Mouse (Mus musculus): ENCODE measurements around the gene H2al1c. TPM values are rescaled to one million over a fixed set of nuclear protein-coding genes. Genes with fewer than 3 reads are reported as not detected.
"Not testable (repeated sequence)": the region's sequence is repeated elsewhere in the genome, so short reads cannot be mapped to it uniquely, and the experiment has no call there.

The H2al1c gene
- not detected in 2 replicates for polyA plus RNA-seq (2012; rRNA removed)

DNA sequence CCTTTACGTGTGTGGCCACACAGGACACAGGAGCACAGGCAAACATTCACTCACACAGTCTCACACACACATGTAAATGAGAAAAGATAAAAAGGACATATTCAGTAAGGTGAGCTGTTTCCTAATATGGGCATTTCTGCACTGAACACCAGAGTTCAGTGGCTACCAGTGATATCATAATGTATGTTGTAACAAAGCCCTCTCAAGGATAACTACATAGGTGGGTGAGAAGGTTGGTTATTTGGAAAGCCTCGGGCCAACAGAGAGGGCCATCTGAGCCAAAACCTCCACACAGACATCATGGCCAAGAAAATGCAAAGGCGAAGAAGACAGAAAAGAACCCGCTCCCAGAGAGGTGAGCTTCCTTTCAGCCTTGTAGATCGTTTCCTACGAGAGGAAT is at the start of gene H2al1c:
Gene H2al1c (plus strand): TSS at position 301 of the 400 bp plus-strand sequence.
- not testable (repeated sequence) for DNase-seq; H3K4me3 ChIP-seq (ENCODE audit: insufficient read depth, low read depth, low read length)
- WGBS = 94% methylated on average over 2 of the region's 6 CpGs

DNA sequence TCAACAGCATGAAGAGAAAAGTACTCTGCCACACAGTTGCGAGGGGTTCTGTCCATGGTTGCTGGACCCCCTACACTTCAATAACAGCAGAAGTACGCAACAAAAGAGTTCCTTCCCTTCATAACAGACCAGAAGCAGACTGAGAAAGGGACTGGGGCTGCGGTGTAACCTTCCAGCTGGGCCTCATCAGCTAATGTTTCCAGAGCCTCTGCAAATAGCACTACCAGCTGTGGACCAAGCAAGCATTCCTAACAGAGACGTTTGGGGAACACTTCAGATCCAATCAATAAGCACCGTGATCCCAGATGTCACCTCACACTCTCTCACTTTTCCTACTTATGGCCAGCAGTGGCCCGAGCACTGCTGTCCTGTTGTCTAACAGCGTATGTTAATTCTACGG is 40.5 kb upstream of the H2al1c start:
- no peaks in the 10 kb centered on the region for H3K4me1 ChIP-seq (ENCODE audit: control insufficient read depth, insufficient read depth, low read length)
- DNase-seq = no peak
- no peaks in the 10 kb centered on the region for H3K27me3 ChIP-seq (replicated peaks; ENCODE audit: control insufficient read depth, insufficient read depth, low read length)
- H3K36me3 ChIP-seq (ENCODE audit: control insufficient read depth, insufficient read depth, low read length) = no peaks in the 10 kb centered on the region
- no peak for TF ChIP-seq CTCF (conservative IDR thresholded peaks at IDR 0.05; ENCODE audit: insufficient read depth, insufficient read length, low read depth, low read length)
- no peak overlapping the region for H3K4me3 ChIP-seq (ENCODE audit: insufficient read depth, low read depth, low read length)
- H3K27ac ChIP-seq (ENCODE audit: insufficient read depth, low read depth, low read length) = no peak overlapping the region
- WGBS = 74% methylated on average over 8 of the region's 8 CpGs

More for the DNA sequence above, at the start of gene H2al1c:
- not testable (repeated sequence) for H3K36me3 ChIP-seq (ENCODE audit: control insufficient read depth, insufficient read depth, low read length); H3K27me3 ChIP-seq (replicated peaks; ENCODE audit: control insufficient read depth, insufficient read depth, low read length); H3K4me1 ChIP-seq (ENCODE audit: control insufficient read depth, insufficient read depth, low read length); H3K27ac ChIP-seq (ENCODE audit: insufficient read depth, low read depth, low read length)

- H3K36me3 ChIP-seq (ENCODE audit: control insufficient read depth, insufficient read depth, low read length) = no peaks in the 10 kb centered on the region
- H3K27ac ChIP-seq (ENCODE audit: insufficient read depth, low read depth, low read length) = no peak overlapping the region
- no peak overlapping the region for H3K4me3 ChIP-seq (ENCODE audit: insufficient read depth, low read depth, low read length)
- no peaks in the 10 kb centered on the region for H3K4me1 ChIP-seq (ENCODE audit: control insufficient read depth, insufficient read depth, low read length)
- WGBS = 45% methylated on average over 7 of the region's 7 CpGs
- TF ChIP-seq POLR2A (IDR thresholded peaks at IDR 0.05; ENCODE audit: low read depth, low read length) = no peak
- TF ChIP-seq CTCF (conservative IDR thresholded peaks at IDR 0.05; ENCODE audit: insufficient read depth, insufficient read length, low read depth, low read length) = no peak
- no peaks in the 10 kb centered on the region for H3K27me3 ChIP-seq (replicated peaks; ENCODE audit: control insufficient read depth, insufficient read depth, low read length)
- peak; percentile 43 for DNase-seq
Measured at GRCm38 (mm10) chrX:11267791-11268190, 37.7 kb upstream of the H2al1c start.

DNA sequence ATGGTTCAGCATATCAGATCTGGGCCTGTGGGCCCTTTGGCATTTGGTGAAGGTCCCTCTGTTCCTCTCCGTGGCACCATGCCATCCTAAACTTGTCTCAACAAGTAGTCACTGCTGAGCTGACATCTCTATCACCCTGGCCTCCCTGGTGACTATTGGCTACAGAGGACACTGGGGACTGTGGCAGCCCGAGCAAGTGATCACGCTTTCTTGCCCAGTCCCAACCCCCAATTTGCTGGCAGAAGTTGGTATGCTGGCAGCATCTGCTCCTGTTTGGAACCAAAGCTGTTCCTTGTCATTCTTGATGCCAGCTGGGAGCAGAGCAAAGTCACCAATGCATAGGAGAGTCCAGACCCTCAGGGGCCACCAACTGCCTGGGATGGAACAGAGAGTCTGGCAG is 36.4 kb upstream of the H2al1c start:
- no peak for TF ChIP-seq CTCF (conservative IDR thresholded peaks at IDR 0.05; ENCODE audit: insufficient read depth, insufficient read length, low read depth, low read length)
- no peak for TF ChIP-seq POLR2A (IDR thresholded peaks at IDR 0.05; ENCODE audit: low read depth, low read length)
- Histone ChIP-seq H3K27me3 (replicated peaks; ENCODE audit: control insufficient read depth, insufficient read depth, low read length) (no peaks in the 10 kb centered on the region), H3K4me1 (ENCODE audit: control insufficient read depth, insufficient read depth, low read length) (no peaks in the 10 kb centered on the region), H3K4me3 (ENCODE audit: insufficient read depth, low read depth, low read length) (no peak overlapping the region), H3K27ac (ENCODE audit: insufficient read depth, low read depth, low read length) (no peak overlapping the region), H3K36me3 (ENCODE audit: control insufficient read depth, insufficient read depth, low read length) (no peaks in the 10 kb centered on the region)
- WGBS = 90% methylated on average over 3 of the region's 3 CpGs
- no peak for DNase-seq

DNA sequence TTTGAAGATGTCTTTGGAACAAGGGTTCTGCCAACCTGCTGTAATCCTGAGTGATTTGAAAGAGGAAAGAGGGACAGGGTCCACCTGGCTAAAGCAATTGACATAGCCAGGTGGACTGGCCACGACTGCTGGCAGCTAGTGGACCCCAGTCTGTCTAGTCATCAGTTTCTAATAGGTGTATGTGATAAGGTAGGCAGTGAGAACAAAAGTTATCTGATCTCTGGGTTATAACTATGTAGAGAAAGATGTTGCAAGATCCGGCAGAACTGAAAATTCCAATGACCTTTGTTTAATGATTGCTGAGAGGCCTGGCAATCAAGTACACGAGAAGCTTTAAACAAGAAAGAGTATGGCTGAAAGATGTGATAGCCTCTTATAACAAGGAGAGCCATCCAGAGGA is 32.3 kb upstream of the H2al1c start:
- Histone ChIP-seq H3K27me3 (replicated peaks; ENCODE audit: control insufficient read depth, insufficient read depth, low read length) (no peaks in the 10 kb centered on the region), H3K4me1 (ENCODE audit: control insufficient read depth, insufficient read depth, low read length) (no peaks in the 10 kb centered on the region), H3K27ac (ENCODE audit: insufficient read depth, low read depth, low read length) (no peak overlapping the region), H3K4me3 (ENCODE audit: insufficient read depth, low read depth, low read length) (no peak overlapping the region), H3K36me3 (ENCODE audit: control insufficient read depth, insufficient read depth, low read length) (no peaks in the 10 kb centered on the region)
- TF ChIP-seq POLR2A (IDR thresholded peaks at IDR 0.05; ENCODE audit: low read depth, low read length) = no peak
- no peak for TF ChIP-seq CTCF (conservative IDR thresholded peaks at IDR 0.05; ENCODE audit: insufficient read depth, insufficient read length, low read depth, low read length)
- no peak for DNase-seq
- 49% methylated on average over 3 of the region's 3 CpGs for WGBS

GRCm38 (mm10) chrX:11277083-11277482 is 28.4 kb upstream of the H2al1c start:
- no peaks in the 10 kb centered on the region for H3K36me3 ChIP-seq (ENCODE audit: control insufficient read depth, insufficient read depth, low read length)
- WGBS = 84% methylated on average over 6 of the region's 6 CpGs
- no peak overlapping the region for H3K27ac ChIP-seq (ENCODE audit: insufficient read depth, low read depth, low read length)

DNA sequence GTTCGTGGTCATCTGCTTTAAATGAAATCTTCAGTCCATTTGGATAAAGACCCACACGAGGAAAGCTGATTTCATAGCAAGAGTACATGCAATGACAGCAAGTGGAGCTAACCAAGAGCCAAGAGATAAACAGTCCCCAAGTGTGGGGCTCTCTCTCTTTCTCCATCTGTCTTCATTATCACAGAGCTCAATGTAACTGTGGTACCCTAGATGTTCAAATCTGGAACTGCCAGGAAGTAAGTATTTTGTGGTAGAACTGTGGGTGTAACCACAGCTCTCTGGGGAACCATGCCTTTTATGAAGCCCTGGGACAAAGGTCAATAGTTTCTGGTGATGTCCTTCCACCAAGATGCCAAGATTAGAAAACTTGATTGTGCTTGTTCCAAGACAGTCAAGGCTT is 24.7 kb upstream of the H2al1c start:
- 69% methylated on average over 2 of the region's 2 CpGs for WGBS
- Histone ChIP-seq H3K27ac (ENCODE audit: insufficient read depth, low read depth, low read length) (no peak overlapping the region), H3K4me1 (ENCODE audit: control insufficient read depth, insufficient read depth, low read length) (no peaks in the 10 kb centered on the region), H3K36me3 (ENCODE audit: control insufficient read depth, insufficient read depth, low read length) (no peaks in the 10 kb centered on the region), H3K27me3 (replicated peaks; ENCODE audit: control insufficient read depth, insufficient read depth, low read length) (no peaks in the 10 kb centered on the region), H3K4me3 (ENCODE audit: insufficient read depth, low read depth, low read length) (no peak overlapping the region)
- TF ChIP-seq POLR2A (IDR thresholded peaks at IDR 0.05; ENCODE audit: low read depth, low read length) (no peak), CTCF (conservative IDR thresholded peaks at IDR 0.05; ENCODE audit: insufficient read depth, insufficient read length, low read depth, low read length) (no peak)
- DNase-seq = no peak

More at GRCm38 (mm10) chrX:11277083-11277482, 28.4 kb upstream of the H2al1c start:
- DNase-seq = no peak
- Histone ChIP-seq H3K4me3 (ENCODE audit: insufficient read depth, low read depth, low read length) (no peak overlapping the region), H3K4me1 (ENCODE audit: control insufficient read depth, insufficient read depth, low read length) (no peaks in the 10 kb centered on the region), H3K27me3 (replicated peaks; ENCODE audit: control insufficient read depth, insufficient read depth, low read length) (no peaks in the 10 kb centered on the region)
- TF ChIP-seq POLR2A (IDR thresholded peaks at IDR 0.05; ENCODE audit: low read depth, low read length) (no peak), CTCF (conservative IDR thresholded peaks at IDR 0.05; ENCODE audit: insufficient read depth, insufficient read length, low read depth, low read length) (no peak)
